Mouse (Mus musculus): Measurements from ENCODE around the gene Mbd5.

The Mbd5 gene

GRCm38 (mm10) chr2:49349813-49350212, 400.5 kb downstream of the Mbd5 start:
- DNase-seq (ENCODE audit: low spot score): peak; percentile 50

DNA sequence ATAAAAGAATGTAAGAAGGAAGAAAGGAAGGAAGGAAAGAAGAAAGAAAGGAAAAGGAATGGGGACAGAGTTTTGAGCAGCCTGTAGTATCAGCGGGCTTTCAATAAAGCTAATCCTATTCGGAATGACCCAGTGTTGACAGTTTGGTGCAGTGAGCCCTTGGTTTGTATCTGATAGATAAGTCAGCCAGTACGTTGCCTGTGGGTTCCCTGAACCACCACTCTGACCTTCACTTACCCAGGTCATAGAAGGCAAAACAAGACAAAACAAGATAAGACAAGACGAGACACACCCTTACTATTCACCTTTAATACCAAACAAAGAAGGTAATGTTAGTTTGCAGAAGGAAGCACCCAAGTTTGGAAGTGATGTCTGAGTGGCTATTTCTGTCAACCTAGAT, 401.5 kb downstream of the Mbd5 start:
- DNase-seq (ENCODE audit: low spot score): no peak

DNA sequence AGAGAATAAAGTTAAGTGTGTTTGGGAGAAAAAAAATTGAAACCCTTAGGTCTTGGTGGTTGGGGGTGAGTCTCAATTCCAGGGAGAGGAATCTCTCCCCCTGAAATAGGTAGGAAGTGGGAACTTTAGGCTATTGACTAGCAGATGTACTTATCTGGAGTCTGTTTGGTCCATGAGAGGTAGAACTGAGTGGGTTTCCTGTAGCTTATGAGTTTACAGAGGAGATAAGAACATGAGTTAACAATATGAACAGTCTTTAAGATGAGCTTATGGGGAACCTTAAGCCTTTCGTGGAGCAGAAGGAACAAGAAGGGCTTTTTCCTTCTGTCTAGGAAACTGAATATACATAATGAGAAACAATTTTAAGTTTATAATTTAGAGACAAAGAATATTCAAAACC, 404.8 kb downstream of the Mbd5 start:
- no peak for DNase-seq (ENCODE audit: low spot score)

GRCm38 (mm10) chr2:49355867-49356266, 406.6 kb downstream of the Mbd5 start:
- no peak for DNase-seq (ENCODE audit: low spot score)

GRCm38 (mm10) chr2:49358128-49358814, 409.0 kb downstream of the Mbd5 start:
- no peak for DNase-seq (ENCODE audit: low spot score)

DNA sequence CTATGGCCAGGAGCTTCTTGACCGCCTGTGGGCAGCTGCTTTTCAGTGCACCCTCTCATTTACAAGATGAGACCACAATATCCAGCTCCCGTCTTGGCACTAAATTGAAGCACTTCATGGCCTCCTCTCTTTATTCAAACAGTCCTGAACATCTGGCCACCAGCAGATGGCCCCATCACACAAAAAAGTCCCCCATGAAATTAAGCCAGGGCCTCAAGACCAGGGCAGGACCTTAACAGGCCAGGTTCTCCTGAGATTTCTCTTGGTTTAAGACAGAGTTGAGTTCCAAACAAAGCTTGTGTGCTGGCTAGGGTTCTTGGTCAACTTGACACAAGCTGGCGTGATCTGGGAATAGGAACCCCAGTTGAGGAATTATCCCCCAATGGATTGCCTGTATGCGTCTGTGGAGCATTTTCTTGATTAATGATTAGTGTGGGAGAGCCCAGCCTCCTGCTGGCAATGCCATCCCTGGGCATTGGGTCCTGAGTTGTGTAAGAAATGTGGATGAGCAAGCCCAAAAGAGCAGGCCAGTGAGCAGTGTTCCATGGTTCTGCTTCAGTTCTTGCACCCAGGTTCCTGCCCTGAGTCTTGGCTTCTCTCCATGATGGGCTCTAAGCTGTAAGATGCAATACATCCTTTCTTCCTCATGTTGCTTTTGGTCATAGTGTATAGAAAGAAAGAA, 409.7 kb downstream of the Mbd5 start:
- peak; percentile 37 for DNase-seq (ENCODE audit: low spot score)

GRCm38 (mm10) chr2:49359706-49360105, 410.4 kb downstream of the Mbd5 start:
- no peak for DNase-seq (ENCODE audit: low spot score)

GRCm38 (mm10) chr2:49364546-49364945, 415.2 kb downstream of the Mbd5 start:
- DNase-seq (ENCODE audit: low spot score): no peak

DNA sequence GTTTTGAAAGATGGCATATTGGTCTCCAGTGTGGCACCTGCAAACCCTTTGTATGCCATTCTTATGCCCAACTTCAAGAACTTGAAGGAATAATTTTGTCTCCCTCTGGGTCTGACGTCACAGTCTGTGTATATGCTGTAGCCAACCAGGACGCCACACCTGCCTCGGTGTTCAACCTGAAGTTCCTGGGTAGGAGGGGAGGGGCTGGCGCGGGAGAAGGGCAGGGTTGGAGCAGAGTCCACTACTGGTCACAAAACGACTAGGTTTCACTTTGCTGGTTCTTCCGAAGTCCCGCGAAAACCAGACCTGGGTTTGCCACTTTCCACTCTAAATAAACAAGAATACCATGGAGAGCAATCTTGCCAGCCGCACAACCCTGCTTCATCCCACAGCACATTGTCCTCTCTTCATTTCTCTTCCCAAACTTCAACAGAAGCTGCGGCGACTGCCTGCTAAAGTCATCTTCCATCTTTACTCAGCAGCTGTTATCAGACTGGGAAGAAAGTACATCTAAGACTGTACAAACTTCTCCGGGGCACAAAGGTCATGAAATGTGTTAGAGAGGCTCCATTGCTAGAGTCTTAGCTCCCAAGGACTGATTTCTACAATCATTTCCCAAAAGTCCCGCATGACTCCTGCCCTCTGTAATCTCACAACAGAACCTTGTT, 417.7 kb downstream of the Mbd5 start:
- no peak for DNase-seq (ENCODE audit: low spot score)

DNA sequence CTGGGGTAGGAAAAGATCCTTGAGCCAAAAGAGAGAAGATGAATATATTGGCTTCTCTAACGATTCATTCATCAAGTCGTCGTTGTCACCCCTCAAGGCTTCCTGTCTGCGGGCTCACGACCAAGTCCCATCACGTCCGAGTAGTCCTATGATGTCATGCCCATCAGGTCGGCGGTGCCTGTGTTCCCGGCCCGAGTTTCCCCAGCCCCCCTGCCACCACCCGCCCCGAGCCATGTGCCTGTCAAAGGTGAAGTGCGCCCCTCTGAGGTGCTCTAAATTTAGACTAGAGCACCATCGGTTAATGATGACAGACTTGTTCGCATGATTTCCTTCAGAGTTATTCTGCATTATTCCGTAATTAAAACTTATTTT, 418.2 kb downstream of the Mbd5 start:
- DNase-seq (ENCODE audit: low spot score): no peak

DNA sequence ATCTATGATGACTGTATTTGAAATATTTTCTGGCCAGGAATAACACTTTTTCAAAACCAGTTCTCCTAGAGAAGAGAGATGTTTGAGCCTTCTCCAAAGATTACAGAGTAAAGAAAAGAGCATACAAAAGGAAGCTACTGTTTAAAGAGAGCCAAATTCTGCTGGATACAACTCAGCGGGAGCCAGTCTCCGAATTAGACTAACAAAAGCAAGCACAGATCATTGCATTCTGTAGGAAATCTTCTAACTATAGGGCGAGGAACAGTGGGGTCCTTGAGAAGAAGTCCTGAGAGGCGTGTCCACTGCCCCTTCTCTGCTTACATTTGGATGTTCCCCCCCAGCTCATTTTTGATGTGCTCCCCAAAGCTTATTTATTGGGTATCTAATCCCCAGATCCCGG, 422.3 kb downstream of the Mbd5 start:
- DNase-seq (ENCODE audit: low spot score): no peak

DNA sequence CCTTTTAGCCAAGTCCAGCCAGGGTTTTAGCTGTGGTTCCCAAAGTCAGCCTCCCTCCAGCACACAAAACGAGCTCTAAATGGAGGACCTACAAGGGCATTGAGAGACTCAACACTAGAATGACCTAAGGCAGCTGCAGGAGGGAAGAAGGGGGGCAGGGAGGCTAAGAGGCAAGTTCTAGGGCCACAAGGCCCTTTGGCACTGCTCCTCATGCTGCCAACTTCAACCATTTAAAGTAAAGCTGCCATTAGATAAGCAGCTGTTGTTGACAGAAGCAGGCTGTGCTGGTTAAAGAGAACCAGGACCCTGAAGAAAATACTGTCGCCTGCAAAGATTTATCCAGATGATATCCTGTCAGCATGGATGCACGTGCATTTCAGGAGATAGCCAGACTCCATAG, 423.3 kb downstream of the Mbd5 start:
- DNase-seq (ENCODE audit: low spot score): no peak
